Mouse (Mus musculus) embryonic stem cell, embryonic (primary cell): ENCODE measurements at regions not wholly inside any gene's neighbourhood (a gene's known extent, or its start where the extent isn't known, plus 50 kb on each side); places are given as distances from the start of the nearest gene placed in this dataset.

Source experiments
- CTCF ChIA-PET, 4 experiments: fragments of 300-600 bp in 2 of 4; fragments of 350-600 bp in 2 of 4; sonication (Branson Sonifier 250); formaldehyde crosslinking; loops; one replicate each; lab custom pipeline; 2022; ENCODE audit warnings: inconsistent platforms in 2 of 4; lab: Charles Lee
- POLR2A ChIA-PET, 4 experiments: fragments of 300-600 bp in 2 of 4; fragments of 350-600 bp in 2 of 4; sonication (Branson Sonifier 250); formaldehyde crosslinking; loops; one replicate each; lab custom pipeline; 2022; ENCODE audit warnings: antibody characterized with exemption in 4 of 4, inconsistent platforms in 1 of 4; lab: Charles Lee

DNA sequence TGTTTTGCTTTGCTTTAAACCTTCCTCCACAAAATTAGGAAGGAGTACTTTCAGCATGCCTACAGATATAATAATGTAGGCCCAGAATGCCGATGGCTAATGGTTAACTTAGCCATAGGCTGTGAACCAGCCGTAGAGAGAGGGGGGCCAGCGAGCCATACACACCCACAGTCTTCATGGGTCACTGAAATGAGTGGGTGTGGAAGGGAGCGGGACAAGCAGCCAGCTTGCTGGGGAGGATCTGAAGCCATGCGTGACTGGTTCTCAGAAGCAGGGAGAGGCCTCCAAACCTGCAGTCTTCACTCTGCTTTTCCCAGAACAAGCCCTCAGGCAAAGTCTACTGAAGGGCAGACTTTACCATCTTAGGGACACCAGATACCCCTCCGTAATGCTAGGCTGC, 50.8 kb upstream of the Ptpn13 start:
- ChIA-PET CTCF (interaction anchor here in 1 of 4 experiments (1.0 kb wide), 1 partner anchor 213 kb away, joined by 3 read pairs; no protein-coding TSS in a partner anchor), POLR2A (no interaction called here)

DNA sequence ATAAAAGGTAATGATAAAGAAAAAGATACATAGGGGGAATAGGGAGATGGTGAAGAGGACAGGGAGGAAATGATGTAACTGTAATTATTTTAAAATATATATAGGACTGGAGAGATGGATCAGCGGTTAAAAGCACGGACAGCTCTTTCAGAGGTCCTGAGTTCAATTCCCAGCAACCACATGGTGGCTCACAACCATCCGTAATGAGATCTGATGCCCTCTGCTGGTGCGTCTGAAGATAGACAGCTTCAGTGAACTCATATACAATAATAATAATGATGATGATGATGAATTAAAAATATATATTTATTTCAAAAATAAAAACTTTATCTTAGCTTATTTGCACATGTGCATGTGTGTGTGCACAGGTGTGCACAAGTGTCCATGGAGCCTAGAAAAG, 51.9 kb upstream of the Ptpn13 start:
- ChIA-PET CTCF (interaction anchor here (0.6 to 1.0 kb wide), 9 partner anchors 18 to 283 kb away, joined by 3 to 5 read pairs (median 3); partner anchors contain the start of gene 1700016H13Rik (in 2 of the 4)), POLR2A (interaction anchor here in 1 of 4 experiments (2.2 kb wide), 1 partner anchor 282 kb away, joined by 6 read pairs; the partner anchor contains the start of gene 1700016H13Rik)

DNA sequence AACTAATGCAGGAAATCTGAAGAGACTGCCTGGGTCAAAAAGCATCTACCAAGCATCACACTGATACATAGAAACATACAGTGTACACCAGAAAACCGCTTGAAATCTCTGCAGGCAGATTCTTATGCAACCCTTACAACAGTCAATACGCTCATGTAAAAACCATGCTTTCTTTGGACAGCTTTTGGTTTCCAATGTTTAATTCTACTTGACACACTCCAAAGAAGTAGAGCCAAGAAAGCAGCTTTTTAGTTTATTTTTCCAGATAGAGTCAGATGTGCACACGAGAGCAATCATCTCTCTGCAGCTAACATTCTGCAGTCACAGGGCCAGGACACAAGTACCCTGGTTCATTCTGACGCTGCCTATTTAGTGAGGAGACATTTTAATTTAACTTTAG, 54.5 kb upstream of the Ptpn13 start:
- CTCF ChIA-PET: interaction anchor here in 1 of 4 experiments (0.6 kb wide), 1 partner anchor 322 kb away, joined by 3 read pairs; the partner anchor contains the start of gene Aff1
- POLR2A ChIA-PET: no interaction called here

DNA sequence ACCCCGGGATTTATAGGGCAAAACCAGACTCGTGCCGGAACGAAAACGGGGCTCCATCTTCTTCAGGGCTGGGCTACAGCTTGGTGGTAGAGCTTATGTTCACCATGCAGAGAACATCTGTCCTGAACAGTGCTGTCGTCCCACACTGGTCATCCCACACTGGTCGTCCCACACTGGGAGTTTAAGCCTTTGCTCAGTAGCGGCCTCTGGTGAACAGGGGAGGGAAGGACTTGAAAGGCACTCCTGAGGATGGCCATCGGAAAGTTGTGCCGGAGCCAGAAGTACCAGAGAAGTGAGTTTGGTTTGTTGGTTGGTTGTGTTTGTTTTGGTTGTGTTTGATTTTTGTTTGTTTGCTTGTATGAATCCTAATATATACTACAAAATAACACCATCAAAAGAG, 56.0 kb upstream of the Ptpn13 start:
- CTCF ChIA-PET: interaction anchor here (0.6 to 1.9 kb wide), 8 partner anchors 8 to 311 kb away, joined by 3 to 4 read pairs (median 3); partner anchors contain the start of gene Ptpn13 (in 1 of the 4)
- POLR2A ChIA-PET: interaction anchor here in 2 of 4 experiments (0.7 to 1.1 kb wide), 2 partner anchors 89 to 234 kb away, joined by 3 to 4 read pairs; no protein-coding TSS in a partner anchor

DNA sequence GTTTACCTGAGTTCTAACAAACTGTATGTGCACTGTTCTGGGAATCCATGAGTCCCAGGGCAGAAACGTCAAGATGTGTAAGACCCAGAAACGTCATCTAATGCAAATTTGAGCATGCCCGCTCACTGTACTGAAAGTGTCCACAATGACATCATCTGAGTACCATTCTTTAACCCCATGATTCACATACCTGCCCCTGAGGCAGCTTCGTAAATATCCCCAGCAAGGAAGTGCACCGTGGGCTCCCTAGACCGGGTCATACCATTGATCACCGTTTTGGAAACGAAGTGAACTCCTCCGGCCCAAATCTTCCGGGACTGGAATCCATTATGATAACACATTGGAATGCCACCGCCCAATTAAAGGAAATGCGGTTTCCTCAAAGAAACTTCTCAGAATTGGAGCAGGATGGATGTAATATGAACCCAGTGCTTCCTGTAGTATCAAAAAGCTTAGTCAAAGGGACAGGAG, 57.8 kb upstream of the Ptpn13 start:
- POLR2A ChIA-PET: interaction anchor here in 1 of 4 experiments (1.2 kb wide), 1 partner anchor 287 kb away, joined by 4 read pairs; no protein-coding TSS in a partner anchor
- CTCF ChIA-PET: interaction anchor here in 2 of 4 experiments (0.8 to 1.4 kb wide), 3 partner anchors 287 to 1181 kb away, joined by 3 to 4 read pairs (median 4); no protein-coding TSS in a partner anchor

DNA sequence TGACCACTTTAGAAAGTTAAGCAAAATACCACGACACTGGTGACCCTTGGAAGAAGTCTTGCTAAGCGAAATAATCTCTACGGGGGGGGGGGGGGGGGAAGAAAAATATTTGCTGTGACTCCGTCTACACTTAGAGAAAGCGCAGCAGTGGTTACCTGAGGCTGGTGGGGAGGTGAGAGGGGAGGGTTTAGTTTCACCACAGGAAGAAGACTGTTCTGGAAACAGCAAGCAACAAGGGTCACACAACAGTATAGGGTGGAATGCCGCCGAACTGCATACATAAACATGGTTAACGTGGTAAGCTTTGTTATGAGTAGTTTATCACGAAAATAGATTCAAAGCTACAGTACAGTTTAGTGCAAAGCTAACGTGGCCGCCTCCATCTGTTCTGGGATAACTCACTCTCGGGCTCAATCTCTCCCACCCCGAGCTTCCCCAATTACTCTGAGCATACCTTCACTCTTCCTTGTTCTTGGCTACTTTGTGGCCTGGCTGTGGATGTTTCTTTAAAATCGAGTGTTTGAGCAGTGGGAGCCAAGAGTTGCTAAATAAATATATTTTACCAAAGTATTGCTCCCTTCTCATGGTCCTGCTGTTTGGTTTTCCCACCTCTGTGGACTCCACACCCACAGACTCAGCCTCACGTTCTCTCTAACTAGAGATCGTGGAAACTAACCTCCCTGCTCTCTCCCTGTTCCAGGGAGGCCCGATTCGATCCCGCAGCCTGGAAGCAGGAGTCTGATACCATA, 59.1 kb upstream of the Ptpn13 start:
- CTCF ChIA-PET: interaction anchor here in 1 of 4 experiments (0.7 to 1.5 kb wide), 5 partner anchors 10 to 1178 kb away, joined by 3 to 5 read pairs (median 4); no protein-coding TSS in a partner anchor
- POLR2A ChIA-PET: interaction anchor here in 1 of 4 experiments (0.6 to 0.8 kb wide), 3 partner anchors 28 to 219 kb away, joined by 3 to 5 read pairs (median 4); partner anchors contain the start of gene Ptpn13

DNA sequence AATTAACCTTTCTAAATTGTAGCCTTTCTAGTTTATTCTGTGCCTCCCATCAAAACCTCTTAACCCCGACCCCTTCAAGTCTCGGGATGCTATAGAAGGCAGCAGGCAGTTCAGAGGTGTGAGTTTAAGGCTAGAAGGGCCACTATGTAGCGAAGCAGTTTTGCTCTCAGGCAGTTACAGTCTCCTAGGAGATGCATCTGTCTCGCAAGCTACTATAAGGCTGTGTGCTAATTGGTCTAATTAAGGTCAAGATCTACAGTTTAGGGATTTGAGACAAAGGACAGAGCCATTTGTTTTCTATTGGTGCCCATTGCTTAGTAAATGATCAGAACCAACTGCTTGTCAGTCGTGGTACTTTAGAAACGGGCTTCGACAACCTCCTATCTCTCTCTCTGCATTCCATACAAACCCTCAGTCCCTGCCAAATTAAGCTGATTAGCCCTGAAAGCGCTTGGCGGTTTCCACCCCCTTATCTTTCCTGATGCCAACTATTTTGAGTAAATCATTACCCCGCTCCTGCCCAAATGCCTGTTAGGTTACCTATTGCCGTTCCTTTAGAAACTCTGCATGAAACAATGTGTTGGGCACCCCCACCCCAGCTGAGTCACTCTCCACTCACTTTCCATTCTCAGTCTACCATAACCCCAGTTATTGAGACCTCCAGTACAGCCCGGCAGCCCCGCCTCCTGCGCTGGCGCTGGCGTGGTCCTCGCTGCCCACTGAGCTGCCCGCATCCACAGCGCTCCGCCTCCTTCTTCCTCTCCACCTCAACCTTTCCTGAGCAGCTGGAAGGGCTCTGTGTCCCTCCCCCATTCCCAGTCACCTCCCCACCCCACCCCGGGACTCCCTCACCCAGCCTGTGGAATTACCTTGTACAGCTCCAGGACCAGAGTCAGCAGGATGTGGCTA, 59.9 kb upstream of the Ptpn13 start:
- POLR2A ChIA-PET: interaction anchor here in 1 of 4 experiments (0.6 to 0.8 kb wide), 2 partner anchors 28 to 60 kb away, joined by 3 to 5 read pairs; partner anchors contain the start of gene Ptpn13
- CTCF ChIA-PET: interaction anchor here in 1 of 4 experiments (0.5 to 1.5 kb wide), 6 partner anchors 9 to 1178 kb away, joined by 3 to 5 read pairs (median 4); no protein-coding TSS in a partner anchor

DNA sequence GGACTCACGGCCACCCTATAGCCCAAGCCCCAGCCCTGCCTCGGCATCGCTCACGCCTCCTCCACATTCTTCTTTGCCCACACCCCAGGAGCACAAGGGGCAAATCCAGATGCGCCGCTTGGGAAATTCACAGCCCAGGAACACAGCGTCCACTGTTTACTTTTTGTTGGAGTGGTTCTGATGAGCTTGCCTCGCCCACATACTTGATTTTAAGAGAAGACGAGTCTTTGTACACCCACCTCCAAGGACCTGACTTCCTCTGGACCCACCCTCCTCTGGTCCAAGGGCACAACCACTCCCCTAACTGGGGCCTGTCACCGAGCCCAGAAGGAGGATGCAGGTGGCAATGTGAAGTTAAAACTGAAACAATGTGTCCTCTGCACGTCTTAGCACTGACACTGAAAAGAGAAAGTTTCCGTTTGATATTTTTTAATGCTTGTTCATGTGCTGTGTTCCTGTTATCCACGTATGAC, 64.2 kb upstream of the Ptpn13 start:
- POLR2A ChIA-PET: interaction anchor here in 2 of 4 experiments (0.6 to 0.8 kb wide), 2 partner anchors 294 to 885 kb away, joined by 3 read pairs; no protein-coding TSS in a partner anchor
- CTCF ChIA-PET: no interaction called here

DNA sequence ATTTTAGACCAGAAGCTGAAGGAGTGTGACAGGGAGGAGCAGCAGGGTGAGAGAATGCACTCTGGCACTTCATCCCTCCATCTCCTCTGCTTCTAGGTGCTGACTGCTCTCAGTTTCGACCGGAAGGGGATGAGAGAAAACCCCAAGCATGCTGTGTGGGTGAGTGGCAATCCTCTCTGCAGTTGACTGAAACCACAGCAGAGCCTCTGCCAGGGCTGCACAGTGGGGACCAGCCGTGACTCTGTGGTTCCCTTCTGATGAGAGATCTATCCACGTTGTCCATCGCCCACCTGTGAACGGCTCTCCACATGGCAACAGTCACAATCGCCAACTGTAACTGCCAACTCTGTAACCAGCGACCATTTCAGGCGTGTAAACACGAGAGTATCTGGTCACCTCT, 64.6 kb upstream of the Ptpn13 start:
- ChIA-PET POLR2A (interaction anchor here in 1 of 4 experiments (0.6 kb wide), 1 partner anchor 885 kb away, joined by 3 read pairs; no protein-coding TSS in a partner anchor), CTCF (no interaction called here)

DNA sequence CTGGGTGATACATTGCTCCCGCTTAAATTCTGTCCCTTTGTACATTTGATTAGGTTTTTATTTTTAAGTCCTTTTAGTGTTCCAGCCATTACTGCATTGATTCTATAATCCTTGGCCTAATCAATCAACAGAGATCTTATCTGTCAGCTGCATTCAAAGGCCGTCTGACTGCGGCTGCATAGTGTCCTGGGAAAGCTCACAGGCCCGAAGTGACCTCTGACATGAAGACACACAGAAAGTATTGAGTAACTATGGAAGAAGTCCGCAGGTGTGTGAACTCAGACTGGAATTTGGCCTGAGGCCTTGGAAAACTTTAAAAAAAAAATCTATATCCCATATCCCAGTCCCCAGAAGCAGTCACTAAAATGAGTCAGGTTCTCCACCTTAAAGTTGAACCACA, 67.4 kb upstream of the Ptpn13 start:
- ChIA-PET CTCF (interaction anchor here in 1 of 4 experiments (3.0 kb wide), 1 partner anchor 298 kb away, joined by 50 read pairs; the partner anchor contains the start of gene 1700016H13Rik), POLR2A (interaction anchor here in 1 of 4 experiments (0.7 kb wide), 1 partner anchor 9 kb away, joined by 3 read pairs; no protein-coding TSS in a partner anchor)

DNA sequence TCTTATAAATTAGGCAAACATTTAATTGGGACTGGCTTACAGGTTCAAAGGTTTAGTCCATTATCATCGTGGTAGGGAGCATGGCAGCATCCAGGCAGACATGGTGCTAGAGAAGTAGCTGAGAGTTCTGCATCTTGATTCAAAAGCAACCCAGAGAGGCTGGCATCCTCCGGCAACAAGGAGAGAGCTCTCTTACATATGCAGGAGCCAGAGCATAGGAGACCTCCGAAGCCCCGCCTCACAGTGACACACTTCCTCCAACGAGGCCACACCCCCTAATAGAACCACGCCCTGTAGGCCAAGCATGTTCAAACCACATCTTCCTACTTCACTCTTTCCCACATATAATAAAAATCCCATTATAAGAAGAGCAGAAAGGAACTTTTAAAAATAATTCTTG, 68.5 kb upstream of the Ptpn13 start:
- CTCF ChIA-PET: interaction anchor here (0.6 to 3.0 kb wide), 13 partner anchors 230 to 571 kb away, joined by 4 to 50 read pairs (median 6); partner anchors contain the start of gene 1700016H13Rik (in 2 of the 4)
- POLR2A ChIA-PET: interaction anchor here in 2 of 4 experiments (1.9 to 2.4 kb wide), 2 partner anchors 298 to 299 kb away, joined by 7 to 13 read pairs; partner anchors contain the start of gene 1700016H13Rik (in 1 of the 2)

DNA sequence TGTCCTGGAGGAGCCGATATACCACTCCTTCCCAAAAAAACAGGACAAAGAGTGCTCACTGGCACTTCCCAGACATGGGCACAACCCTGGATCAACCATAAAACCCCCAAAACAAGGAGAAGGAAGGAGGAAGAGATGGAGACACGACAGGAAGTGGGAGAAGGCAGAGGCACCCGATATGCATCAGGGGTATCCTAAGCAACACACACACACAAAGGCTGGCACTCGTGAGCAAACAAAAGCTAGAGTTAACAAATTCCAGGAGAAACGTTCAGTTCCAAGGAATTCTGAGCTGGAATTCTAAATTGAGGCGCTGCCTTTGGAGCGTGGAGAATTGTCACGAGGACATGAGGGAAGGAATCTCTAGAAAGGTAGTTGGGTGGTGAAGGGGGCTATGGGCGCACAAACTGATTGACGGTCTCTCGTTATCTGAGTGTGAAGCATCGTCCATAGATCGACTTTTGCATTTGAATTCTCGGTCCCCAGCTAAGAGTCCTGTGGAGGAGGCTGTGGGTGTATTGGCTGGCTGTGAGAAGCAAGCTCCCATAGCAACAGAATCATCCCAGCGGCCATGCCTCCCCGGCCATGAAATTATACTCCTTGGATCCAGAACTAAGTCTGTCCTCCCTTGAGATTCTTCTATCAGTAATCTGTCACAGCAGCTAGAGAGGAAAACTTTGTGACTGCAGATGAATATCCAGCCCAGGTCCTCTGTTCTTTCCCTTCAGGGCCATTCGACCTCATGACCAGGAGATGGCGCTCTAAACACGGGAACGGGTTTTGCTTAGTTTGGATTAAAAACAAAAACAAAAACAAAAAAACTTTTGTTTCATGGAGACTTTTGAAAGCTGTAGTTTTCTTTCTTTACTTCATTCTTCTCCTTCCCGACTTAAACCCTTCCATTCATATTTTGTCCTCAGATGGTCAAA, 69.4 kb upstream of the Ptpn13 start:
- ChIA-PET POLR2A (interaction anchor here in 3 of 4 experiments (0.8 to 2.4 kb wide), 5 partner anchors 10 to 300 kb away, joined by 3 to 13 read pairs (median 4); partner anchors contain the start of gene 1700016H13Rik (in 1 of the 3)), CTCF (interaction anchor here (0.6 to 3.0 kb wide), 20 partner anchors 10 to 572 kb away, joined by 3 to 50 read pairs (median 6); partner anchors contain the start of gene 1700016H13Rik (in 3 of the 4))

DNA sequence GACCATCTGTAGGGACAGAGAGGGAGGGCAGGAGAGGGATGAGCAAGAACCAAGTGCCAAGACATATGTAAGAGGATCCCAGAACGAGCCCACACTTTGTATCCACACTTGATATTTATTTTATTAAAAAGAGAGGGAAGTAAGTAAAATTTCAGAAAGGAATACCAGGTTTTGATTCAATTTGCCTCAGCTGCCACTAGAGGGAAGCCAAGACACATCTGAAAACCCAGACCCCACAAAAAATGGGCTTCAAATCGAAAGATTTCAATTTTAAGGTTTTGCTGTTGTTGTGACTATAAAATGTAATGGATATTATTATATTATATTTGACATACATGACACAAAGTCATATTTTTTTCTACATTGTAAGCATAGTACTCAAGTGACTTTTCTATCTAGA, 81.1 kb upstream of the Ptpn13 start:
- ChIA-PET POLR2A (interaction anchor here in 1 of 4 experiments (0.6 kb wide), 1 partner anchor 75 kb away, joined by 3 read pairs; no protein-coding TSS in a partner anchor), CTCF (interaction anchor here in 2 of 4 experiments (1.4 to 1.9 kb wide), 3 partner anchors 243 to 311 kb away, joined by 3 to 6 read pairs (median 6); no protein-coding TSS in a partner anchor)

DNA sequence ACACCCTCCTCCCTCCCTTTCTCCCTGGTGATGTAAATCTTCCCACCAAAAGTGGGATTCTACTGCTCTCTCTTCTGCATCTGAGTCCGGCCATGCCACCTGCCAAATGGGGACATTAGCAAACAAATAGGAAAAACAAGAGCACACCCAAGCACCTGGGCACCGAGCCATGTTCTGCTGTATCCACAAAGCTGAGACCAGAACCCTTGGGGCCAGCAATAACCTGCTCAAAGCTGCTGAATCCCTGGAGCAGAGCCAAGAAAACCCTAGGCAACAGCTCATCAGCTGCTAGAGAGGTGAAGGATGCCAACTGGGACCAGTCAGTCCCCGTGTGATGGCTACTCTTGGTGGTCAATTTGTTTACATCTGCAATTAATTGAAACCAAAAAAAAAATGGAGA, 83.5 kb upstream of the Ptpn13 start:
- ChIA-PET CTCF (interaction anchor here in 3 of 4 experiments (0.6 to 1.9 kb wide), 8 partner anchors 14 to 803 kb away, joined by 3 to 8 read pairs (median 4); no protein-coding TSS in a partner anchor), POLR2A (interaction anchor here in 1 of 4 experiments (0.7 to 0.9 kb wide), 2 partner anchors 315 to 318 kb away, joined by 3 read pairs; no protein-coding TSS in a partner anchor)

DNA sequence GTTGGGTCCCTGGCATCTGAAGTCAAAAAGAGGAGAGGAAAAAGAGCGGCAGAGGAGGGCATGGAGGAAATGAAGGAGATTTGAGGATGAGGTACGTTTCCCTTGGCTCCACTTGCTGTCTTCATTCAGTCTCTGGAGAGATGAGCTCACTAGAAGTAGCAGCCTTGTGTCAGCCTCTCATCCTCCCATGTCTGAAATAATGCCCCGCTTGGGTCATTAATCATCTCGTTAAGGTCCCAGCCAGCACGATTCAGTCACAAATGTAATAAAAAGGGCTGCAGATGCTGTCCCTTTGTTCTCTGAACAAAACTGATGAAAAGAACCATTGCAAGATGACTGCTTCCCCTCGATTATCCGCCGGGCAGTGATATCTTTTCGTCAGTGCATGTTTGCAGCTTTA, 84.4 kb upstream of the Ptpn13 start:
- POLR2A ChIA-PET: no interaction called here
- CTCF ChIA-PET: interaction anchor here in 2 of 4 experiments (1.9 kb wide), 2 partner anchors 314 kb away, joined by 7 to 8 read pairs; no protein-coding TSS in a partner anchor
